Mouse (Mus musculus) heart, adult 11 months (tissue): ENCODE data around the gene Pagr1b.

Experiments used
- DNase-seq: peaks from one replicate; pipeline ENCODE4 v3.0.0; 2022

Gene Pagr1b

DNA sequence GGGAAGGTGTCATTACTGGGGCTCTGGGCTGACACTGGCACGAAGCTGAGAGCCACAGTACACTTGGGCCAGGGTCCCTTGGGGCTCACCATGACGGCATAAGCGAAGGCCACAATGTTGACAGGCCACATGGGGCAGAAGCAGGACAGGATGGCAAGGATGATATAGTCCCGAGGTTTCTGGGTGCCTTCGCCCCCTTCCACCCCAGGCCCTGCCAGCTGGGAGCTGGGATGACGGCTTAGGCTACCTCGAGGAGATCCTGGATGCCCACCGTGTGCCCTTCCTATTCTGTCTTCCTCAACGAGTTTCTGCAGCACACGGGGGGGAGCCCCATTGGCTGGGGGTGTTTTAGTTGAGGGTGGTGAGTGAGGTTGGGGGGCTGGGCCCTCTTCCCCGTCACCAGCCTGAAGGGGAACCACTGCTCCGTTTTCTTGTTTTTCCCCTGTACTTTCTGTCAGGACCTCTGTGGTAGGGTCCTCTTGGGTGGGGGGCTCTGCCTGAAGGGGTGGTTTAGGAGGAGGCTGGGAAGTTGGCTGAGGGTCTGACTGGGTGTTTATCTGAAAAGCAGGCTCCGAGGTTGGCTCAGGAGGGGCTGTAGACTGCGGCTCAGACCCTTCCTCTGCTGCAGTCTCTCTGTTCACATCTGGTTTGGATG is 3.1 kb upstream of the Pagr1b start:
- peak; percentile 90 for DNase-seq

GRCm38 (mm10) chr7:127018416-127019305 is 2.4 kb upstream of the Pagr1b start:
- DNase-seq: peak; percentile 93

DNA sequence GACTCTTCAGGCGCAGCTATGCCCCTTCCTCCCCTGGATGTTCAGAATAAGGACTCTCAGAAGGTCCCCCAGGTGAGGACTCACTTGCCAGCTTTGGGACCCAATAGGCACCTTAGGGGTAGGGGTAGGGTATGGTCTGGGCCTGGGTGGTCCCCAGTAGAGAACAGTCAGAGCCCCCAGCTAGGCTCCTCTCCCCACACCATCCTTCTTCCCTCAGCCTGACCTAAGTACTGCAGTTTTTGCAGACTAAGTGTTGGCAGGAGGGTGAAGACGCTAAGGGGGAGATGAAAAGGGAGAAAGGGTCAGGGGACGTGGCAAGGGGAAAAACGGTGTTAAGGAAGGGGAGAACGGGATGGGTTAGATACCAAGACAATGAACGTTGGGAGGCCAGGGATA is 1.7 kb upstream of the Pagr1b start:
- DNase-seq: peak; percentile 94

- DNase-seq: peak; percentile 100
Observed at GRCm38 (mm10) chr7:127016971-127017949, 976 bp upstream of the Pagr1b start, which contains the start of gene Pagr1a. Pagr1a (minus strand) TSS chr7:127017352.

DNA sequence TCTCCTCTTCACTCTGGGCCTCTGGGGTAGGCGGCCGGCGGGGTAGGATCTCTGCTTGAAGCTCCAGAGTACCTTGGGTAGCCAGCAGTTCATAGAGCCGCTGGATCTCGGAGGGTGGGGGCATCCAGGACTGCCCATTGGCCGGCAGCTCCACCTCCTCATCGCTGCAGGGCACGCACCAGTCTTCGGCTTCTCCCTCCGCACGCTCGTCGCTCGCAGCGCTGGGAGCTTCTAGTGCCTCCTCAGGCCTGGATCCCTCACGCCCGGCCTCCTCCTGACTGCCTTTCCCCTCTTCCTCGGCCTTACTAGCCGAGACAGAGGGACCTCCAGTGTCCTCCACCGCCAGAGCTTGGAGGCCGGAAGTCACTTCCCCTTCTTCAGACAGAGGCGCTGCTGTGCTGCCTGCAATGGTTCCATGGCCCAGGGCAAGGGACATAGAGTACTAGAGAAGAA is 228 bp upstream of the Pagr1b start:
- DNase-seq: peak; percentile 99

DNA sequence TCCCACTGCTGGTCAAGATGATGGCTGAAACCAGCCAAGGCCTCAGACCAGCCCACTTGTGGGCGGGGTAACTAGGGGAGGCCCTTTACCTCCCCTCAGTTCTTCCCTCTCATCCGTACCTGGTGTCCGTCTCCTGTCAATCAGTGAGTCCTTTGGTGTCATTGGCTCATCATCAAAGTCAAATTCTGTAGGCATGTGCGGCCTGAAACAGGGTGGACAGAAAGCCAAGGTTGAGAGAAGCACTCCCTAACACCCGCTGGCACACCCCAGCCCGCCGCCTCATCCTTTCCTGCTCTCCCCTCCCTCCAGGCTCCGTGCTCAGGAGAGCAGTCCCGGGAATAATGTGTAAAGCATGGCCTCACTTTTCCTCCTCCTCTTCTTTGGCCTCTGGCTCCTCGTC is 203 bp downstream of the Pagr1b start:
- DNase-seq: peak; percentile 97

DNA sequence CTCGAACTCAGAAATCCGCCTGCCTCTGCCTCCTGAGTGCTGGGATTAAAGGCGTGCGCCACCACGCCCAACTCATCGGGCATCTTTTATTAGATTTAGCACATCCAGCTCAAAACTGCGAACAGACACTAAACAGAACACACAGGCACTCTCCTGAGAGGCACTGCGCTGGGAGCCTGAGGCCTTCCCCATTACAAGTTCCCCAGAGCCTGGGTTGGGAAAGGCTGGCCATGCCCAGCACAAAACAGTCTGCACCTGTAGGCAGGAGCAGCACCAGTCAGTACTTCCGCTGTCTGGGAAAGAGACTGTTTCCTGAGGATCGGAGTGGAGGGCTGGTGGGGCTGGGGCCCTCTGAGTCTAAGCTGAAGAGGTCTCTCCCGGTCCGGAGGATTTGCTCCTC is 1.3 kb downstream of the Pagr1b start:
- peak; percentile 91 for DNase-seq

GRCm38 (mm10) chr7:127014320-127014719 is 2.0 kb downstream of the Pagr1b start, which contains the start of gene Mvp:
Mvp (minus strand) TSS chr7:127014621.
- DNase-seq: peak; percentile 99

GRCm38 (mm10) chr7:127013385-127013784 is 2.9 kb downstream of the Pagr1b start:
- DNase-seq: peak; percentile 94

DNA sequence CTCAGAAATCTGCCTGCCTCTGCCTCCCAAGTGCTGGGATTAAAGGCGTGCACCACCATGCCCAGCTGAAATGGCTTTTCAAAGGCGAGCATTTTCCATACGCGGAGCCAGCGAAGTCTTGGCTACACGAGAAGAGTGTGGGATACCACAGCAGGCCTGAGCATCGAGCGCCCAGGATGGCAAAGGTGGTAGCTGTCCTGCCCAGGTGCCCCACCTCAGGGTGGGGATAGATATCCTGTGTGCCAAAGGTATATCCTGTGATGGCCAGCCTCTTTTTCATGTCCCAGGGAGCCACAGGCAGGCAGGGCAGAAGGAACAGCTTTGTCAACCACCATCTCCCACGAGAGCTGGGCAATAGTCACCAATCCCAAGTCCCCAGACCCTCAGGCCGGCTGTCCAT is 3.4 kb downstream of the Pagr1b start:
- peak; percentile 90 for DNase-seq

DNA sequence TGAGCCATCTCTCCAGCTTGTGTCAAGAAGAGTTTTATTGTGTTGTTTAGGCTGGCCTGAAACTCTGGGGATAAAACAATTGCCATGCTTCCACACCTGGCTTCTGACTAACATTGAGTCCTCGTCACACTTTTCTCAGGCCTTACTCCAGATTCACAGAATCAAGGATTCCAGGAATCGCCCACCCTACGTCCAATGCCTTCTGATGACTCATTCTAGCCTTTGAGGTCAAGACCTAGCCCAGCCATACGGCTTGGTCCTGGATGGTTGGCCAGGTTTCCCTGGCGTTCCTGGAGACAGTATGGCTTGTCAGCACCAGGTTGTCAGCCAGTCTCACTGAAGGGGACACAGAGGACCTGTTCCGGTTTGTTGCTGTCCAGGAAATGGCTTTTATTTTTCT is 3.9 kb downstream of the Pagr1b start:
- DNase-seq: no peak

- peak; percentile 90 for DNase-seq
Observed at GRCm38 (mm10) chr7:127011717-127012116, 4.6 kb downstream of the Pagr1b start.

DNA sequence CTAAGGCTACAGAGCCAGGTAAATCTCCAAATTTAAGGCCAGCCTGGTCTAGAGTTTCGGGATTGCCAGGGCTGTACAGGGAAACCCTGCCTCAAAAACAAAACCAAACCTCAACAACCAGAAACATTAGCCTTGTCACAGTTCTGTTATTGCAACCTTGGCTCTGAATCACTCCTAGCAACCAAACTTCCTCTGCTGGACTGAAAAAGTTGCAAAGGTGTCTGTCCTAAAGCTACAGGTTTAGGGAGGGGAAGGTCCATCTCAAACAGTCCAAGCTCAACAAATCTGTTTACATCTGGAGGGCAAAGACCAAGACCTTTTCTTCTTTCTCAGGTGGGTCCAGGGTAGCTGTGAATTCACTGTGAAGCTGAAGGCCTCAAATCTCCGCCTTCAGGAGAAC is 5.2 kb downstream of the Pagr1b start:
- DNase-seq: no peak

DNA sequence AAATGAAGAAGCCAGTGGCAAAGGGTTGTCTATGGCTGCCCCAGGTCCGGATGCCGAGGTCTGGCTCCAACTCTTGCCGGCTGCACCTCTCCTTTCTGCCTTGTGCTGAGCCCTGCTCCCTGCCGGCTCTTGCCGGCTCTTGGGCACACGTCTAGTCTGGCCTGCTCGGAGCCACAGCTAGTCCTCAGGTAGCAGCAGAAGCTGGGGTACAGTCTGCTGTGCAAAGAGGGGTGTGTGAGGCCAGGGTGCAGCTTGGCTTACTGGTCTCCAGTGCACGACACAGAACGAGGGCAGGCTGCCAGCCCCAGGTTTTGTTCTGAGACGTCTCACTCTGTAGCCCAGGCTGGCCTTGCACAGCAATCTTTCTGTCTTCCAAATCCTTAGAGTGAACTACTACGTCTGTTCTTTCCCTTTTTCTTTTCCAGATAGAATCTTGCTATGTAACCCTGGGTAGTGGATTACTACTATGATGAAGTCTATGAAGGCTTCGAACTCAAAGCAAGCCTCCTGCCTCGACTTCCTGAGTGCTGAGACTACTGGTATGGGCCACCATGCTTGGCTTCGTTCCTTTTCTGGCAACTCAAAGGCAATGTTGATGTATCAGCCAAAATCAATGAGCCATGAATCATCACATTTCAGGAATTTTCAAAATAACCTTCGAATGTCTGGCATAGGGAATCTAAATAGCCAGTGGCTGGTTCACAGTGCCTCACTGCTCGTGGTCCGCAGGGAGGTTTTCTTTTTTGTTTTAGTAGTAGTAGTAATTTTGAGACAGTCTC is 6.8 kb downstream of the Pagr1b start:
- DNase-seq: no peak

DNA sequence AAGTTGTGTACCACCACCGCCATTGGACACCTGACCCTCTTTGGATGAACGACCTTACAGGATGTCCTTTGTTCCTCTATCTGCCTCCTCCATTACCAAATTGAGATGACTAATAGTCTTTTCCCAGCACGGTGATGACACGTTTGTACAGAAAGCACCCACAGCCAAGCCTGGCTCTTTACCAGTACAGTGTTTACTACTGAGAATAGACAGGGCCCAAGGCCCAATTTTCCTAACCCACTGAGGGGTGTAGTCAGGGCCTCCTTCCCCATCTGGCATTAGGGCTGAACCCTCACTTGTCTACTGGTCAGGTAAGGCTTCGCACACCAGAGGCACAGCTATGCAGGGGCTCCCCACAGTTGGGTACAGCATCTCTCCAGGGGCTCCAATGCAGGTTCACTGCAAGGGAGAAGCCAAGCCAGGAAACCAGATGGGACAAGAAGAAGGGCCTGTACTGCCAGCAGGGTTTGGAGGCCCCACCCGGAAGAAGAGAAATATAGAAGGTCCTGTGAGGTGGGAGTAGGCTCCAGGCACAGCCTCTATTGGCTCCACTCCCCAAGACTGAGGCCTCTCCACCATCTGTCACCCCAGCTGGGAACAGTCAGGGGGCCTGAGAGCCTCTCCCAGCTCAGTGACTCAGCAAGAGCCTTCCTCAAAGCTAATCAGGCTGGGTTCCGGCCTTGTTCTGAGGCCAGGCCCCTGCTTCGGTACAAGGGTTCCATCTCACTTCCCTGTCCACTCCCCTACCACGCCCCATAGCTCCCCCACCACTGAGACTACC is 7.9 kb downstream of the Pagr1b start:
- DNase-seq: peak; percentile 99

- DNase-seq: no peak
Observed at GRCm38 (mm10) chr7:127007313-127008024, 8.8 kb downstream of the Pagr1b start.

GRCm38 (mm10) chr7:127004122-127004875 is 12.0 kb downstream of the Pagr1b start:
- no peak for DNase-seq

GRCm38 (mm10) chr7:127003620-127004019 is 12.7 kb downstream of the Pagr1b start:
- no peak for DNase-seq

- DNase-seq: no peak
Observed at GRCm38 (mm10) chr7:126999568-126999967, 16.7 kb downstream of the Pagr1b start.

- no peak for DNase-seq
Observed at GRCm38 (mm10) chr7:126996449-126996848, 19.8 kb downstream of the Pagr1b start.
